Mouse (Mus musculus): ENCODE measurements around the gene Copb2. TPM values are rescaled to one million over a fixed set of nuclear protein-coding genes. Genes with fewer than 3 reads are reported as not detected.

Gene Copb2
- polyA plus RNA-seq, 1 experiment from 2014 or later = 132 TPM

DNA sequence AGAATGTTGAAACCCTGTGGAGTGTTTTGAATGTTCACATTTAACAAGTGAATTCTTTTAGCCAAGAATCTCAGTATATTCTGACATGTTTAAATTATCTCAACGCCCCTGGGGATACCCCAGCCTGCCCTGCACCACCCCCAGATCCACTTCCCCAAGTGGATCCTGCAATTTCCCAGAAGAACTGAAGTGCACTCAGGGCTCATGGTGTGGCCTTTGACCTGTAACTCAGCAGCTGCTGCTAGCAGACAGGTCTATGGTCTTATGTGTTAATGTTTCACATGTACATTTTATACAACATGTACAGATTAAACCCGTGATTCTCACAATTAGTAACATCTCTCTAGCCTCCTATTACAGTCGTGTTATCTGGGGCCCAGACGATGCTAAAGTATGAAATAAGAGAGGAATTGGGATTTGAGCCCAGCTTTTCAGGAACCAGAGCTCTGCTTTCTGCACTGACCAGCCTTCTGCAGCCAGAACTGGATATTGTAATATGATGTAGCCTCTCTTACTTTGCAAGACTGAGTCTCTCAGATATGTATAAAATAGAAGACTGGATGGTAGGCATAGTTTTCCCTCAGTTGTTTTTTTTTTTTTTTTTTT lies 28.7 kb upstream of the Copb2 start:
- Histone ChIP-seq H3K4me2 (ENCODE audit: low read length) (no peak overlapping the region), H3K9ac (ENCODE audit: low read length) (no peak overlapping the region), H3K27me3 (ENCODE audit: control insufficient read depth, insufficient read depth, low read length) (no peaks in the 10 kb centered on the region), H3K4me1 (ENCODE audit: control insufficient read depth in 2 of 2, insufficient read depth in 2 of 2, low read length in 2 of 2) (peaks cover 3 to 6% of the 10 kb centered on the region in 2 experiments; a peak in 2 of 4 replicates), H3K27ac (replicated peaks in 1 of 2; ENCODE audit: control insufficient read depth in 1 of 2, insufficient read depth in 1 of 2, low read depth in 2 of 2, low read length in 2 of 2) (no peak overlapping the region), H3K9me3 (ENCODE audit: control insufficient read depth, low read length) (no peaks in the 10 kb centered on the region), H3K4me3 (ENCODE audit: control insufficient read depth in 1 of 2, insufficient read depth in 1 of 2, low read depth in 1 of 2, low read length in 2 of 2) (no peak overlapping the region), H3K36me3 (ENCODE audit: control insufficient read depth, insufficient read depth, low read length) (no peaks in the 10 kb centered on the region)
- no peak for ATAC-seq (ENCODE audit: insufficient number of reproducible peaks, insufficient read depth, low FRiP score, low read depth)
- WGBS = 60% methylated on average over 4 of the region's 4 CpGs

DNA sequence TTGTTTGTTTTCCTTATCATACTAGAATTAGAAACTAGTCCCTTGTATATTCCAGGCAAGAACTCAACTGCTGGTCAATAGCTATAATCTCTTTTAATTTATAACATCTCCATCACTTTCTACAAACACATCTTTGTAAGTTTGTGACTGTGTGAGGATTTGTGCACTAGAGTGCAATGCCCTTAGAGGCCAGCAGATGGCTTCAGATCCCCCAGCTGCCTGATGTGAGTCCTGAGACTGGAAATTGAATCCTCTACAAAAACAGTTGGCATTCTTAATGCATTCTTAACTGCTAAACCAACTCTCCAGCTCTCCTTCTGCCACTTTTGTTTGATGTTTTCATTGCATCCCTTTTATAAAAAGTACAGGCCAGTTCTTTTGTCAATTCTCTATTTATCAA lies 27.8 kb upstream of the Copb2 start:
- no peaks in the 10 kb centered on the region for H3K27me3 ChIP-seq (ENCODE audit: control insufficient read depth, insufficient read depth, low read length)
- no peak for ATAC-seq (ENCODE audit: insufficient number of reproducible peaks, insufficient read depth, low FRiP score, low read depth)
- H3K9ac ChIP-seq (ENCODE audit: low read length) = no peak overlapping the region
- no peak overlapping the region for H3K27ac ChIP-seq (replicated peaks in 1 of 2; ENCODE audit: control insufficient read depth in 1 of 2, insufficient read depth in 1 of 2, low read depth in 2 of 2, low read length in 2 of 2)
- peaks cover 3 to 6% of the 10 kb centered on the region in 2 experiments; a peak in 2 of 4 replicates for H3K4me1 ChIP-seq (ENCODE audit: control insufficient read depth in 2 of 2, insufficient read depth in 2 of 2, low read length in 2 of 2)
- no peak overlapping the region for H3K4me2 ChIP-seq (ENCODE audit: low read length)
- H3K4me3 ChIP-seq (ENCODE audit: control insufficient read depth in 1 of 2, insufficient read depth in 1 of 2, low read depth in 1 of 2, low read length in 2 of 2) = no peak overlapping the region
- no peaks in the 10 kb centered on the region for H3K36me3 ChIP-seq (ENCODE audit: control insufficient read depth, insufficient read depth, low read length)
- H3K9me3 ChIP-seq (ENCODE audit: control insufficient read depth, low read length) = no peaks in the 10 kb centered on the region

DNA sequence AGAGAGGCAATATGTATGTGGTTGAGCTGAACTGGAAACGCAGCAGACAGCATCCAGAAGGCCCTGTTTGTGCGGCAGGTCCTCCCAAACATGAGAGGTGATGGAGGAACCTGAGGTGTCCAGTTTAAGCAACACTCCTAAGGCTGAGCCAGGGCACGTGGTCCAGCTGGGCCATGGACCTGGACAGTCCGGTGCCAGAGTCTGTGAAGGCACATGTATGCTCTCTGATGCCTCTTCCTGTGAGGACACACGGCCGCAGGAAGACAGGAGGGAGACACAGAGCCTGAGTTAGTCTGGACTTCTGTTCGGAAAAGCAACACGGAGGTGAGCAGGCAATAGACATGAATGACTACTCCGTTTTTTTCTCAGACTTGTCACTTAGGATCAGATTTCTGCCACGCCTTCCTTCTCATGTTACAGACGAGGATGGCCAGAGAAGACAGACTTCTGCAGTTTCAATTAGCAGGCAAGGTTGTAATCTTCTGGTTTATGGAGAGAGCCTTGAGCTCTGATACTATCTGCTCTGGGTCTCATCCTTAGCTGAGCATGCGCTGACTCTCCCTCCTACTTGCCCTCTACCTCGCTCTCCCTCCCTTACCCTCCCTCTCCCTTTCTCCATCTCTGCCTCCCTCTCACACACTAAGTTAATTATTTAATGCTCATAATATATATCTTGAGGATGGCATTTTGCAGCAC lies 25.4 kb upstream of the Copb2 start:
- no peak overlapping the region for H3K27ac ChIP-seq (replicated peaks in 1 of 2; ENCODE audit: control insufficient read depth in 1 of 2, insufficient read depth in 1 of 2, low read depth in 2 of 2, low read length in 2 of 2)
- peak overlapping the region; percentile 35 for H3K4me2 ChIP-seq (ENCODE audit: low read length)
- no peaks in the 10 kb centered on the region for H3K9me3 ChIP-seq (ENCODE audit: control insufficient read depth, low read length)
- H3K4me1 ChIP-seq (ENCODE audit: control insufficient read depth in 2 of 2, insufficient read depth in 2 of 2, low read length in 2 of 2) = peaks cover 3 to 6% of the 10 kb centered on the region in 2 experiments; a peak in 2 of 4 replicates
- no peaks in the 10 kb centered on the region for H3K36me3 ChIP-seq (ENCODE audit: control insufficient read depth, insufficient read depth, low read length)
- H3K27me3 ChIP-seq (ENCODE audit: control insufficient read depth, insufficient read depth, low read length) = no peaks in the 10 kb centered on the region
- WGBS = 41% methylated on average over 13 of the region's 13 CpGs
- ATAC-seq (ENCODE audit: insufficient number of reproducible peaks, insufficient read depth, low FRiP score, low read depth) = no peak
- no peak overlapping the region; the same call in 1 of the 2 replicates for H3K9ac ChIP-seq (ENCODE audit: low read length)
- no peak overlapping the region for H3K4me3 ChIP-seq (ENCODE audit: control insufficient read depth in 1 of 2, insufficient read depth in 1 of 2, low read depth in 1 of 2, low read length in 2 of 2)

DNA sequence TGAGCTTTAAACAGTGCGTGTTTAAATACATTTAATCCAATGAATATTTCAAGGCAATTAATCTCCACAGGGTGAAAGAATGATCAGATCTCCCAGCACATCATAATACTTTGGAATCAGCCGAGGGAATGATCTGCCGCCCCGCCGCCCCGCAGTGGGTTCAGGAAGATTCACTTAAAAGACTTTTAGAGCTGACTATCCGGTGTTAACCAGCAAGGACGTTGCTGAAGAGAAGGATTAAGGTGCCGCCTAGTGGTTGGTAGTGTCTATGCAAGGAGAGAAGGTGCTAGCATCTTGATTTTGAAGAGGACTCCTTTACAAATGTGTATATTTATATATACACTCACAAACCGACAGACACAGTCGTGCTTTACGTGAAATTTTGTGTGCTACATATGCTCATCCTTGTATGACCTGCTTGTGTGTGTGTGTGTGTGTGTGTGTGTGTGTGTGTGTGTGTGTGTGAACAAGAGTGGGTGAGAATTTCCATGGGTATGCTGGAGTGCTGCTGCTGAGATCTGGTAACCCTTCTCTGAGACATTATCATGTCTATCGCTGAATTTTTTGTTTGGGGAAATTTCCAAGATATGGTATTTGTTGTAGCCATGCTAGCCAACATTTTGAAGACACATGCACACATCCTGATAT lies 24.7 kb upstream of the Copb2 start:
- no peak overlapping the region for H3K27ac ChIP-seq (replicated peaks in 1 of 2; ENCODE audit: control insufficient read depth in 1 of 2, insufficient read depth in 1 of 2, low read depth in 2 of 2, low read length in 2 of 2)
- no peak overlapping the region; the same call in 1 of the 2 replicates for H3K9ac ChIP-seq (ENCODE audit: low read length)
- no peak overlapping the region for H3K4me3 ChIP-seq (ENCODE audit: control insufficient read depth in 1 of 2, insufficient read depth in 1 of 2, low read depth in 1 of 2, low read length in 2 of 2)
- ATAC-seq (ENCODE audit: insufficient number of reproducible peaks, insufficient read depth, low FRiP score, low read depth) = no peak
- peaks cover 3 to 6% of the 10 kb centered on the region in 2 experiments; a peak in 2 of 4 replicates for H3K4me1 ChIP-seq (ENCODE audit: control insufficient read depth in 2 of 2, insufficient read depth in 2 of 2, low read length in 2 of 2)
- 4% methylated on average over 13 of the region's 13 CpGs for WGBS
- peak overlapping the region; percentile 35 for H3K4me2 ChIP-seq (ENCODE audit: low read length)
- H3K36me3 ChIP-seq (ENCODE audit: control insufficient read depth, insufficient read depth, low read length) = no peaks in the 10 kb centered on the region
- no peaks in the 10 kb centered on the region for H3K9me3 ChIP-seq (ENCODE audit: control insufficient read depth, low read length)
- H3K27me3 ChIP-seq (ENCODE audit: control insufficient read depth, insufficient read depth, low read length) = no peaks in the 10 kb centered on the region

DNA sequence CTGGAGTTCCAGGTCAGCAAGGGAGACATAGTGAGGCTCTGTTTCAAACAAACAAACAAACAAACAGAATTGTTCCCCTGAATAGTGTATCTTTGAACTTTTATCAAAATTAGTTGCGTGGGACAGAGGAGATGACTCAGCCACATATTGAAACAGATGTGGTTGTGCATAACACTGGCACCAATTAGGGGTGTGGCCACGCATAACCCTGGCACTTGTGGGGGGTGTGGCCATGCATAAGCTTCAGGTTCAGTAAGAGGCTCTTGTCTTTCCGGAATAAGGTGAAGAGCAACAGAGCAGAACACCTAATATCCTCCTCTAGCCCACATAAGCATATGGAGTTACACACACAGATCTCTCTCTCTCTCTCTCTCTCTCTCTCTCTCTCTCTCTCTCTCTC lies 19.5 kb upstream of the Copb2 start:
- Histone ChIP-seq H3K4me2 (ENCODE audit: low read length) (no peak overlapping the region), H3K4me3 (ENCODE audit: control insufficient read depth in 1 of 2, insufficient read depth in 1 of 2, low read depth in 1 of 2, low read length in 2 of 2) (no peak overlapping the region), H3K27me3 (ENCODE audit: control insufficient read depth, insufficient read depth, low read length) (no peaks in the 10 kb centered on the region), H3K27ac (replicated peaks in 1 of 2; ENCODE audit: control insufficient read depth in 1 of 2, insufficient read depth in 1 of 2, low read depth in 2 of 2, low read length in 2 of 2) (no peak overlapping the region), H3K9ac (ENCODE audit: low read length) (no peak overlapping the region), H3K36me3 (ENCODE audit: control insufficient read depth, insufficient read depth, low read length) (no peaks in the 10 kb centered on the region), H3K9me3 (ENCODE audit: control insufficient read depth, low read length) (no peaks in the 10 kb centered on the region), H3K4me1 (ENCODE audit: control insufficient read depth in 2 of 2, insufficient read depth in 2 of 2, low read length in 2 of 2) (no peaks in the 10 kb centered on the region)
- ATAC-seq (ENCODE audit: insufficient number of reproducible peaks, insufficient read depth, low FRiP score, low read depth) = no peak
- WGBS = 81% methylated on average over 3 of the region's 3 CpGs

DNA sequence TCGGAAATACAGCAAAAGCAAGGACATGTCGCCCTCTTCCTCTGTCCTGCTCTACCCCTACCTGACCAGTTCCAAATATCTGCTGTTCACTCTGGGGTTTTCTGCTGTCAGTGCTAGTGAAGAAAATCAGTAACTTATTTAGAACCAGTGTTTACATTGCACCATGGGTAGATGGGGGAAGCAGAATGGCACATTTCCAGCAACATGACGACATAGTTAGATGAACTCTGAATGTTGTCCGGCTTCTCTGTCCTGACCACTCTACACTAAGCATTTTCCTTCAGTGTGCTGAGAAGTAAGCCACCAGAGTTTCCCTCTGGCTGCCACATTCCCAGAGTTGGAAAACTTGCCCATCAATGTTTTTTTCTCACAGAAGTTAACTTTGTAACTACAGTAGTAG lies 20.3 kb downstream of the Copb2 start:
- Histone ChIP-seq H3K27me3 (ENCODE audit: control insufficient read depth, insufficient read depth, low read length) (no peaks in the 10 kb centered on the region), H3K36me3 (ENCODE audit: control insufficient read depth, insufficient read depth, low read length) (peaks cover 94% of the 10 kb centered on the region), H3K27ac (replicated peaks in 1 of 2; ENCODE audit: control insufficient read depth in 1 of 2, insufficient read depth in 1 of 2, low read depth in 2 of 2, low read length in 2 of 2) (no peak overlapping the region), H3K4me1 (ENCODE audit: control insufficient read depth in 2 of 2, insufficient read depth in 2 of 2, low read length in 2 of 2) (no peaks in the 10 kb centered on the region), H3K4me2 (ENCODE audit: low read length) (no peak overlapping the region), H3K9ac (ENCODE audit: low read length) (no peak overlapping the region), H3K4me3 (ENCODE audit: control insufficient read depth in 1 of 2, insufficient read depth in 1 of 2, low read depth in 1 of 2, low read length in 2 of 2) (no peak overlapping the region), H3K9me3 (ENCODE audit: control insufficient read depth, low read length) (no peaks in the 10 kb centered on the region)
- WGBS = 89% methylated on average over 4 of the region's 4 CpGs
- no peak for ATAC-seq (ENCODE audit: insufficient number of reproducible peaks, insufficient read depth, low FRiP score, low read depth)

DNA sequence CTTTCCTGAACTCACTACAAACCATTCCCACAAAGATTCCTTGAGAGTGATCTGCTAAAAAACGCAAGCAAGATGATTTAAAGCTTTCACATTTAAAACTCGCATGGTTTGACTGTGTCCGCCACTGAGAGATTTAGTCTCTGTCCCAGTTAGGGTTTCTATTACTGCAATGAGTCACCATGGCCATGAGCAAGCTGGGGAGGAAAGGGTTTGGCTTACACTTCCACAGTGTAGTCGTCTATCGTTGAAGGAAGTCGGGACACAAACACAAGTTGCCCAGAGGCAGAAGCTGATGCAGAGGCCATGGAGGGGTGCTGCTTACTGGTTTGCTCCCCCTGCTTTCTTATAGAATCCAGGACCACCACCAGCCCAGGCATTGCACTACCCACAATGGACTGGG lies 36.6 kb downstream of the Copb2 start:
- Histone ChIP-seq H3K27me3 (ENCODE audit: control insufficient read depth, insufficient read depth, low read length) (no peaks in the 10 kb centered on the region), H3K9me3 (ENCODE audit: control insufficient read depth, low read length) (0 out of 2 replicates have a peak, but pooled peaks cover 4% of the 10 kb centered on the region), H3K27ac (replicated peaks in 1 of 2; ENCODE audit: control insufficient read depth in 1 of 2, insufficient read depth in 1 of 2, low read depth in 2 of 2, low read length in 2 of 2) (no peak overlapping the region), H3K4me2 (ENCODE audit: low read length) (peak overlapping the region; percentile 70; the same call in 1 of the 2 replicates), H3K4me1 (ENCODE audit: control insufficient read depth in 2 of 2, insufficient read depth in 2 of 2, low read length in 2 of 2) (peaks cover 0 to 12% of the 10 kb centered on the region in 2 experiments; a peak in 2 of 4 replicates), H3K4me3 (ENCODE audit: control insufficient read depth in 1 of 2, insufficient read depth in 1 of 2, low read depth in 1 of 2, low read length in 2 of 2) (no peak overlapping the region), H3K36me3 (ENCODE audit: control insufficient read depth, insufficient read depth, low read length) (peaks cover 34% of the 10 kb centered on the region), H3K9ac (ENCODE audit: low read length) (no peak overlapping the region)
- ATAC-seq (ENCODE audit: insufficient number of reproducible peaks, insufficient read depth, low FRiP score, low read depth) = no peak
- 85% methylated on average over 6 of the region's 6 CpGs for WGBS

Measured in heart, embryonic 14.5 days (tissue).